Mouse (Mus musculus): Measurements from ENCODE around the gene Il22ra1. TPM values are rescaled to one million over a fixed set of nuclear protein-coding genes. Genes with fewer than 3 reads are reported as not detected.
"Not testable (repeated sequence)": the region's sequence is repeated elsewhere in the genome, so short reads cannot be mapped to it uniquely, and the experiment has no call there.

Il22ra1 gene
- polyA plus RNA-seq, 1 experiment, result 0.02 TPM

GRCm38 (mm10) chr4:135692916-135693315, 35.1 kb upstream of the Il22ra1 start:
- H3K27me3 ChIP-seq (ENCODE audit: control insufficient read depth), result peaks cover 27% of the 10 kb centered on the region
- peaks cover 2% of the 10 kb centered on the region; the same call in 1 of the 2 replicates for H3K9me3 ChIP-seq (ENCODE audit: control insufficient read depth, low read length)
- no peak overlapping the region for H3K4me3 ChIP-seq (replicated peaks)
- H3K4me1 ChIP-seq (ENCODE audit: control insufficient read depth), result no peaks in the 10 kb centered on the region
- no peaks in the 10 kb centered on the region for H3K36me3 ChIP-seq (ENCODE audit: control insufficient read depth)
- TF ChIP-seq TAL1 (IDR thresholded peaks at IDR 0.05; ENCODE audit: low read length), result no peak

DNA sequence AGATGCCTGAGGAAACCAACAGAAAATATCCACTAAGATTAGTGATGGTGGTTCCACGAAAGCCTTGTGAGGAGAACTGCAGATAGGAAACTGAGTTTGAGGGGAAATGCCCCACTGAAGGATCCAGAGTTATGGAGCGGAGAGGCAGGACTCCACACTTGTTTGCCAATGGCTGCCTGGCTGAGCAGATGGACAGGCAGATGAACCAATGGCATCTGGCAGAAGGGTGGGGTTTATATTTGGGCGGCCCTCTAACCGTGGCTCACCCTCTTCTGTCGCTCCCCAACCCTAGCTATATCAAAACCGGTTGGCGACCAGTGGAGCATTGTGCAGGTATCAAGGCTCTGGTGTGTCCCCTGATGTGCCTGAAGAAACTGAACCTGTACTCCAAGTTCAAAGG, 29.5 kb upstream of the Il22ra1 start:
- no peaks in the 10 kb centered on the region for H3K36me3 ChIP-seq (ENCODE audit: control insufficient read depth)
- H3K27me3 ChIP-seq (ENCODE audit: control insufficient read depth), result peaks cover 5% of the 10 kb centered on the region; the same call in 1 of the 2 replicates
- peaks cover 3% of the 10 kb centered on the region; the same call in 1 of the 2 replicates for H3K9me3 ChIP-seq (ENCODE audit: control insufficient read depth, low read length)
- H3K4me1 ChIP-seq (ENCODE audit: control insufficient read depth), result peaks cover under 1% of the 10 kb centered on the region; the same call in 1 of the 2 replicates
- TF ChIP-seq TAL1 (IDR thresholded peaks at IDR 0.05; ENCODE audit: low read length), result no peak
- TF ChIP-seq GATA1 (IDR thresholded peaks at IDR 0.05; ENCODE audit: low read length), result no peak
- no peak overlapping the region for H3K4me3 ChIP-seq (replicated peaks)

DNA sequence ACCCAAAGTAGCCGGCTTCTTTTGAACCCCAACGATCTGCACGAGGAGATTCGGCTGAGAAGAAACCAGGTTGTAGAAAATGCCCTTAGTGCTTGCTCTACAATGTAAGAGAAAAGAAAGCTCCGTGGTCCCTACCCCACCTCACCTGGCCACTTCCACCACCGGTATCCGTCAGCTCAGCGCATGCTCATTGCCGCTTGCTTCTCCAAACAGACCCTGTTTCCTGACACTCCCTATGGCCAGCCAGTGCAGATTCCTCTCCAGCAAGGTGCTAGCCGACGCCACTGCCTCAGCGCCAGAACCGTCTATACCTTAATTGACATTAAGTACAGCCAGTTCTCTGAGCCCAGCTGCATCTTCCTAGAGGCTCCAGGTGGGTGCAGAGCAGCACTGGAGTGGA, 24.5 kb upstream of the Il22ra1 start:
- Histone ChIP-seq H3K4me3 (replicated peaks) (no peak overlapping the region), H3K9me3 (ENCODE audit: control insufficient read depth, low read length) (no peaks in the 10 kb centered on the region), H3K4me1 (ENCODE audit: control insufficient read depth) (peaks cover 10% of the 10 kb centered on the region), H3K27me3 (ENCODE audit: control insufficient read depth) (no peaks in the 10 kb centered on the region; the same call in 1 of the 2 replicates), H3K36me3 (ENCODE audit: control insufficient read depth) (no peaks in the 10 kb centered on the region)
- no peak for TF ChIP-seq TAL1 (IDR thresholded peaks at IDR 0.05; ENCODE audit: low read length)

DNA sequence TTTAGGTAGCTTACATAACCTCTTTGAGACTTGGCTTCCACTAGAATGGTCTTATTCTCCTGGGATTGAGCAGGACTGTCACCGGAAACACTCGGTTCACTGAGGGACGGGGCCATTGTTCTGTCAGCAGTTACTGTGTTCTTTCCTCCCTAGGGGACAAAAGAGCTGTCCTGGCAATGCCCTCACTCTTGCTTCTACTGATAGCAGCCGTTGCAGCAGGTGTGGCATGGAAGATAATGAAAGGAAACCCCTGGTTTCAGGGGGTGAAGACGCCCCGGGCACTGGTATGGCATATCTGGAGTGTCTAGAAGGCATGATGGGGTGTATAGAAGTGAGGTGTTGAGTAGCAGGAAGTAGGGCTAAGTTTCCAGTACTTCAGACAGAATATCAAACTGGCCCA, 24.0 kb upstream of the Il22ra1 start:
- no peaks in the 10 kb centered on the region for H3K9me3 ChIP-seq (ENCODE audit: control insufficient read depth, low read length)
- TF ChIP-seq TAL1 (IDR thresholded peaks at IDR 0.05; ENCODE audit: low read length), result no peak
- no peak for TF ChIP-seq GATA1 (IDR thresholded peaks at IDR 0.05; ENCODE audit: low read length)
- no peaks in the 10 kb centered on the region for H3K36me3 ChIP-seq (ENCODE audit: control insufficient read depth)
- no peaks in the 10 kb centered on the region; the same call in 1 of the 2 replicates for H3K27me3 ChIP-seq (ENCODE audit: control insufficient read depth)
- no peak overlapping the region for H3K4me3 ChIP-seq (replicated peaks)
- H3K4me1 ChIP-seq (ENCODE audit: control insufficient read depth), result peaks cover 15% of the 10 kb centered on the region

- TF ChIP-seq GATA1 (IDR thresholded peaks at IDR 0.05; ENCODE audit: low read length) (no peak), TAL1 (IDR thresholded peaks at IDR 0.05; ENCODE audit: low read length) (no peak)
- peaks cover 30% of the 10 kb centered on the region for H3K4me1 ChIP-seq (ENCODE audit: control insufficient read depth)
- no peaks in the 10 kb centered on the region for H3K9me3 ChIP-seq (ENCODE audit: control insufficient read depth, low read length)
- no peaks in the 10 kb centered on the region for H3K36me3 ChIP-seq (ENCODE audit: control insufficient read depth)
- no peak overlapping the region for H3K4me3 ChIP-seq (replicated peaks)
- H3K27me3 ChIP-seq (ENCODE audit: control insufficient read depth), result no peaks in the 10 kb centered on the region; the same call in 1 of the 2 replicates
Observed at GRCm38 (mm10) chr4:135706045-135706444, 21.9 kb upstream of the Il22ra1 start.

- no peaks in the 10 kb centered on the region; the same call in 1 of the 2 replicates for H3K27me3 ChIP-seq (ENCODE audit: control insufficient read depth)
- no peaks in the 10 kb centered on the region for H3K36me3 ChIP-seq (ENCODE audit: control insufficient read depth)
- TF ChIP-seq GATA1 (IDR thresholded peaks at IDR 0.05; ENCODE audit: low read length) (no peak), TAL1 (IDR thresholded peaks at IDR 0.05; ENCODE audit: low read length) (no peak)
- no peaks in the 10 kb centered on the region for H3K9me3 ChIP-seq (ENCODE audit: control insufficient read depth, low read length)
- peak overlapping the region; percentile 49 for H3K4me3 ChIP-seq (replicated peaks)
- peaks cover 26% of the 10 kb centered on the region for H3K4me1 ChIP-seq (ENCODE audit: control insufficient read depth)
Observed at GRCm38 (mm10) chr4:135709072-135709564, 18.9 kb upstream of the Il22ra1 start.

GRCm38 (mm10) chr4:135709621-135710020, 18.4 kb upstream of the Il22ra1 start:
- Histone ChIP-seq H3K4me3 (replicated peaks) (no peak overlapping the region), H3K27me3 (ENCODE audit: control insufficient read depth) (no peaks in the 10 kb centered on the region; the same call in 1 of the 2 replicates), H3K9me3 (ENCODE audit: control insufficient read depth, low read length) (no peaks in the 10 kb centered on the region), H3K36me3 (ENCODE audit: control insufficient read depth) (no peaks in the 10 kb centered on the region), H3K4me1 (ENCODE audit: control insufficient read depth) (peaks cover 23% of the 10 kb centered on the region)
- TF ChIP-seq GATA1 (IDR thresholded peaks at IDR 0.05; ENCODE audit: low read length) (no peak), TAL1 (IDR thresholded peaks at IDR 0.05; ENCODE audit: low read length) (no peak)

GRCm38 (mm10) chr4:135710392-135710791, 17.6 kb upstream of the Il22ra1 start:
- H3K36me3 ChIP-seq (ENCODE audit: control insufficient read depth), result no peaks in the 10 kb centered on the region
- no peaks in the 10 kb centered on the region; the same call in 1 of the 2 replicates for H3K27me3 ChIP-seq (ENCODE audit: control insufficient read depth)

GRCm38 (mm10) chr4:135714776-135715175, 13.2 kb upstream of the Il22ra1 start:
- H3K9me3 ChIP-seq (ENCODE audit: control insufficient read depth, low read length), result 0 out of 2 replicates have a peak, but pooled peaks cover 2% of the 10 kb centered on the region
- H3K27me3 ChIP-seq (ENCODE audit: control insufficient read depth), result no peaks in the 10 kb centered on the region; the same call in 1 of the 2 replicates
- H3K4me1 ChIP-seq (ENCODE audit: control insufficient read depth), result peaks cover 10% of the 10 kb centered on the region
- TF ChIP-seq TAL1 (IDR thresholded peaks at IDR 0.05; ENCODE audit: low read length), result no peak
- TF ChIP-seq GATA1 (IDR thresholded peaks at IDR 0.05; ENCODE audit: low read length), result no peak
- no peaks in the 10 kb centered on the region for H3K36me3 ChIP-seq (ENCODE audit: control insufficient read depth)
- H3K4me3 ChIP-seq (replicated peaks), result no peak overlapping the region

More at GRCm38 (mm10) chr4:135710392-135710791, 17.6 kb upstream of the Il22ra1 start:
- no peak for TF ChIP-seq GATA1 (IDR thresholded peaks at IDR 0.05; ENCODE audit: low read length)
- no peak for TF ChIP-seq TAL1 (IDR thresholded peaks at IDR 0.05; ENCODE audit: low read length)
- H3K9me3 ChIP-seq (ENCODE audit: control insufficient read depth, low read length), result no peaks in the 10 kb centered on the region
- H3K4me3 ChIP-seq (replicated peaks), result no peak overlapping the region
- peaks cover 23% of the 10 kb centered on the region for H3K4me1 ChIP-seq (ENCODE audit: control insufficient read depth)

DNA sequence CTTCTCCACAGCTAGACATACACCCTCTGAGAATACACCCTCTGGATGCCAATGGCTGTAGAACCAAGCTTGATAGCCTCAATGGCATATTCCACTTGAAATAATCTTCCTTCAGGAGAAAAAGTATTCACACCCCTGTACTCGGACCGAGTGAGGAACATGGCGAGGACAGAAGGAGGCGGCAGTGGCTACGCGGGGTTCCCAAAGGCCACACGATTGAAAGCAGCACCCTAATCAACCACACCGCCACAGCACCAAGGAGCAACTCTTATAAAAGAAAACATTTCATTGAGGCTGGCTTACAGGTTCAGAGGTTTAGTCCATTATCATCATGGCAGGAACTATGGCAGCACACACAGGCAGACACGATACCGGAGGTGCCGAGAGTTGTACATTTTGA, 11.5 kb upstream of the Il22ra1 start:
- not testable (repeated sequence) for H3K27me3 ChIP-seq (ENCODE audit: control insufficient read depth); H3K4me1 ChIP-seq (ENCODE audit: control insufficient read depth); H3K4me3 ChIP-seq (replicated peaks); H3K36me3 ChIP-seq (ENCODE audit: control insufficient read depth)
- H3K9me3 ChIP-seq (ENCODE audit: control insufficient read depth, low read length), result peaks cover 10% of the 10 kb centered on the region

Measured in erythroblast, embryonic 14.5 days (primary cell).